Mouse (Mus musculus) forebrain, embryonic 16.5 days (tissue): Measurements from ENCODE around the gene Wfdc21. TPM values are rescaled to one million over a fixed set of nuclear protein-coding genes. Genes with fewer than 3 reads are reported as not detected.
A peak's percentile ranks its signal among the peaks of the same experiment; 100 is the strongest.

Experiments used
- ATAC-seq: fragments of 200-750 bp; cut with Nextera tagmentation; 2 replicates; pipeline ENCODE4 v1.8.0; 2017; ENCODE audit warnings: mild to moderate bottlenecking, moderate library complexity
- H3K27ac ChIP-seq: fragments of 300-500 bp; sonication (generic); 2 replicates; pipeline ENCODE4 v1.5.1; 2014; ENCODE audit warnings: low read length, control low read depth
- H3K27me3 ChIP-seq: fragments of 300-500 bp; sonication (generic); replicated peaks from 2 replicates; pipeline ENCODE4 v1.6.1; 2014; ENCODE audit warnings: low read length; ENCODE audit not compliant: control insufficient read depth, insufficient read depth
- H3K36me3 ChIP-seq: fragments of 300-500 bp; sonication (generic); 2 replicates; pipeline ENCODE4 v1.6.1; 2014; ENCODE audit not compliant: control insufficient read depth, insufficient read depth
- H3K4me1 ChIP-seq: fragments of 300-500 bp; sonication (generic); replicated peaks from 2 replicates; pipeline ENCODE4 v1.6.1; 2014; ENCODE audit warnings: low read length; ENCODE audit not compliant: control insufficient read depth, insufficient read depth
- H3K4me2 ChIP-seq: fragments of 300-500 bp; sonication (generic); 2 replicates; pipeline ENCODE4 v1.6.1; 2014; ENCODE audit warnings: mild to moderate bottlenecking, low read length, control low read depth
- H3K4me3 ChIP-seq: fragments of 300-500 bp; sonication (generic); replicated peaks from 2 replicates; pipeline ENCODE4 v1.5.1; 2014; ENCODE audit warnings: mild to moderate bottlenecking, low read length, control low read depth
- H3K9ac ChIP-seq: fragments of 300-500 bp; sonication (generic); replicated peaks from 2 replicates; pipeline ENCODE4 v1.6.1; 2014; ENCODE audit warnings: low read depth, low read length, control low read depth
- H3K9me3 ChIP-seq: fragments of 300-500 bp; sonication (generic); 2 replicates; pipeline ENCODE4 v1.6.1; 2016; ENCODE audit warnings: low read length; ENCODE audit not compliant: control insufficient read depth
- WGBS: fragments of 180-500 bp; shearing (Covaris S2); extraction: QIAGEN DNeasy Blood & Tissue Kit; methylation state at CpG from one replicate; pipeline ENCODE4 v1.1.7; 2014; 5-methylcytosine and 5-hydroxymethylcytosine counted together
- polyA plus RNA-seq: library from polyadenylated mRNA; unstranded; fragments of >200 nt; fragmentation: Nextera tagmentation; extraction: Ambion mirVana; gene quantifications from 2 replicates; pipeline ENCODE4 v1.2.1, GENCODE M21; 2015

Wfdc21 gene
- polyA plus RNA-seq, 1 experiment from 2014 or later = not detected

GRCm38 (mm10) chr11:83743525-83743924, 3.2 kb upstream of the Wfdc21 start:
- Histone ChIP-seq H3K9me3 (no peaks in the 10 kb centered on the region), H3K4me3 (no peak overlapping the region), H3K4me2 (no peak overlapping the region), H3K27me3 (peaks cover 9% of the 10 kb centered on the region), H3K4me1 (no peaks in the 10 kb centered on the region), H3K27ac (no peak overlapping the region), H3K36me3 (no peaks in the 10 kb centered on the region), H3K9ac (no peak overlapping the region)
- ATAC-seq = no peak
- 93% methylated on average over 3 of the region's 3 CpGs for WGBS

DNA sequence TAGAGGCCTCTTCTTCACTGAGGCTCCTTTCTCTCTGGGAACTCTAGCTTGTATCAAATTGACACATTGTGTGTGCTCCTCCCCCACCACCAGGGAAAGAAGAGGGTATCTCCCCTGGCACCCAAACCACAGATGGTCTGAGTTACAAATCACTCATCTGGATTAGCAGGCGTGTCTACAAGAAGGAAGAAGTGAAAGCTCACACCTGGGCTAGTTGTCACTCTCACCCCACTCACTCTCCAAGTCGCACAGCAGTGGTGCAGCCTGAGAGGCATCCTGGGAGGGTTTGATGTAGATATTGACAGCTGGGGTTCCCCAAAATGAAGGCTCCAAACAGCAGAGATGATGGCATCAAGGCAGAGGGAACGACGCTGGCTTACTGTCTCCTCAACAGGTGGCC, 588 bp upstream of the Wfdc21 start:
- H3K4me2 ChIP-seq = no peak overlapping the region
- no peaks in the 10 kb centered on the region for H3K36me3 ChIP-seq
- no peak for ATAC-seq
- H3K4me1 ChIP-seq = no peaks in the 10 kb centered on the region
- H3K4me3 ChIP-seq = no peak overlapping the region
- H3K27me3 ChIP-seq = peaks cover 11% of the 10 kb centered on the region
- no peak overlapping the region for H3K27ac ChIP-seq
- no peak overlapping the region for H3K9ac ChIP-seq
- WGBS = 78% methylated on average over 4 of the region's 4 CpGs
- no peaks in the 10 kb centered on the region for H3K9me3 ChIP-seq

- Histone ChIP-seq H3K9ac (no peak overlapping the region), H3K4me1 (no peaks in the 10 kb centered on the region), H3K27me3 (peaks cover 19% of the 10 kb centered on the region), H3K9me3 (no peaks in the 10 kb centered on the region), H3K4me2 (no peak overlapping the region), H3K27ac (no peak overlapping the region), H3K36me3 (no peaks in the 10 kb centered on the region), H3K4me3 (no peak overlapping the region)
- 73% methylated on average over 6 of the region's 6 CpGs for WGBS
- no peak for ATAC-seq
Observed at GRCm38 (mm10) chr11:83747376-83748265, 881 bp downstream of the Wfdc21 start.

GRCm38 (mm10) chr11:83753581-83754181, 6.9 kb downstream of the Wfdc21 start, which contains the start of gene Heatr6:
Gene Heatr6 (plus strand): TSS chr11:83753696.
- WGBS = under 1% methylated on average over 47 of the region's 47 CpGs
- peak within 1 kb of the TSS; percentile 72 for H3K4me3 ChIP-seq
- ATAC-seq = peak; percentile 96
- H3K9me3 ChIP-seq = no peaks in the 10 kb centered on the region
- H3K4me2 ChIP-seq = peak within 1 kb of the TSS; percentile 65
- peaks cover 9% of the 10 kb centered on the region; the same call in 1 of the 2 replicates for H3K27me3 ChIP-seq
- peaks cover 9% of the 10 kb centered on the region for H3K36me3 ChIP-seq
- peaks cover 16% of the 10 kb centered on the region for H3K4me1 ChIP-seq
- peak within 1 kb of the TSS; percentile 75 for H3K9ac ChIP-seq
- H3K27ac ChIP-seq = peak within 1 kb of the TSS; percentile 86

GRCm38 (mm10) chr11:83754227-83754626, 7.5 kb downstream of the Wfdc21 start:
- Histone ChIP-seq H3K27me3 (peaks cover 9% of the 10 kb centered on the region; the same call in 1 of the 2 replicates), H3K36me3 (peaks cover 15% of the 10 kb centered on the region), H3K9ac (peak overlapping the region; percentile 75), H3K4me2 (peak overlapping the region; percentile 65), H3K4me3 (peak overlapping the region; percentile 72), H3K4me1 (peaks cover 16% of the 10 kb centered on the region), H3K9me3 (no peaks in the 10 kb centered on the region), H3K27ac (peak overlapping the region; percentile 86)
- under 1% methylated on average over 8 of the region's 8 CpGs for whole genome bisulfite sequencing
- no peak for ATAC-seq

DNA sequence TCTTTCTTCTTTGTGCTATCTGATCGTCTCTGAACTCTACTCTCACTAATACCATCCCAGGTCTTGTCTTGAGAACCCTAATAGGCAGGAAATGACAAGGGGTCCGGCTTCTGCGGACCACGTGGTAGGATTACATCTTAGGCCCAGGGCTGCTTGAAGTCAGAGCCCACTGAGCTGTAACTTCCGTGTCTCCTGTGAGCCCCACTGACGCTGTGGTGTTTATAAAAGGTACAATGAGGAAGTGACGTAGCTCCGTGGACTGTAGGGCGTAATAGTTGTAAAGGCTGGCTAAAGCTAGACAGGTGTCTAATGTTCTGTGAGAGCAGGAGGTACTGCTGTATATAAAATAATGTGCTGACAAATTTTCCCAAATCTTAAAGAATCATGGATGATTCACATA, 20.6 kb downstream of the Wfdc21 start:
- no peaks in the 10 kb centered on the region for H3K4me1 ChIP-seq
- no peak overlapping the region for H3K4me2 ChIP-seq
- ATAC-seq = no peak
- WGBS = 91% methylated on average over 9 of the region's 9 CpGs
- no peak overlapping the region for H3K9ac ChIP-seq
- H3K27ac ChIP-seq = no peak overlapping the region
- H3K36me3 ChIP-seq = peaks cover 72% of the 10 kb centered on the region
- no peak overlapping the region for H3K4me3 ChIP-seq
- no peaks in the 10 kb centered on the region for H3K9me3 ChIP-seq
- no peaks in the 10 kb centered on the region for H3K27me3 ChIP-seq

GRCm38 (mm10) chr11:83768976-83769375, 22.2 kb downstream of the Wfdc21 start:
- no peak overlapping the region for H3K4me3 ChIP-seq
- H3K4me1 ChIP-seq = no peaks in the 10 kb centered on the region
- WGBS = 84% methylated on average over 4 of the region's 4 CpGs
- ATAC-seq = no peak
- no peaks in the 10 kb centered on the region for H3K9me3 ChIP-seq
- H3K4me2 ChIP-seq = no peak overlapping the region
- H3K27ac ChIP-seq = no peak overlapping the region
- H3K9ac ChIP-seq = no peak overlapping the region
- H3K27me3 ChIP-seq = no peaks in the 10 kb centered on the region
- peaks cover 69% of the 10 kb centered on the region for H3K36me3 ChIP-seq

DNA sequence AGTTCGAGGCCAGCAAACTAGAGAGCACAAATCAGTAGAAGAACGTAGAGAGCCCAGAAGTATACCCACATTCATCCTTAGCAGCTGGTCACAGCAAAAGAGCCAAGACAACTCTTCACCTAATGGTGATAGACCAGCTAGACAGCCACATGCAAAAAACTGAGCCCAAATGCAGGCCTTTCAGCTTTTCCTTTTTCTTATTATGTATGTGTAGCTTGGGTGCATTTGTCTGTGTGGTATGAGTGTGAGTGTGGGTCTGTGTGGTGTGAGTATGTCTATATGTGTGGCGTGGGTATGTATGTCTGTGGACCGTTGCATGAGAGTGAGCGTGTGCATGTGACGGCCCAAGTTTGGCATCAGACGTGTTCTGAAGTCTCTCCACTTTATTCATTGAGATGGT, 24.3 kb downstream of the Wfdc21 start:
- 98% methylated on average over 7 of the region's 7 CpGs for WGBS
- peaks cover 70% of the 10 kb centered on the region for H3K36me3 ChIP-seq

GRCm38 (mm10) chr11:83772341-83772740, 25.6 kb downstream of the Wfdc21 start:
- Histone ChIP-seq H3K36me3 (peaks cover 73% of the 10 kb centered on the region), H3K27ac (no peak overlapping the region), H3K27me3 (no peaks in the 10 kb centered on the region), H3K4me1 (no peaks in the 10 kb centered on the region), H3K9ac (no peak overlapping the region), H3K4me2 (no peak overlapping the region), H3K9me3 (no peaks in the 10 kb centered on the region), H3K4me3 (no peak overlapping the region)
- WGBS = 98% methylated on average over 6 of the region's 6 CpGs
- no peak for ATAC-seq

More for the DNA sequence above, 24.3 kb downstream of the Wfdc21 start:
- no peak for ATAC-seq
- H3K9me3 ChIP-seq = no peaks in the 10 kb centered on the region
- H3K4me1 ChIP-seq = no peaks in the 10 kb centered on the region
- no peak overlapping the region for H3K4me3 ChIP-seq
- no peak overlapping the region for H3K4me2 ChIP-seq
- H3K9ac ChIP-seq = no peak overlapping the region
- H3K27me3 ChIP-seq = no peaks in the 10 kb centered on the region
- no peak overlapping the region for H3K27ac ChIP-seq
